Mouse (Mus musculus): ENCODE measurements around the gene Cgn.

DNA sequence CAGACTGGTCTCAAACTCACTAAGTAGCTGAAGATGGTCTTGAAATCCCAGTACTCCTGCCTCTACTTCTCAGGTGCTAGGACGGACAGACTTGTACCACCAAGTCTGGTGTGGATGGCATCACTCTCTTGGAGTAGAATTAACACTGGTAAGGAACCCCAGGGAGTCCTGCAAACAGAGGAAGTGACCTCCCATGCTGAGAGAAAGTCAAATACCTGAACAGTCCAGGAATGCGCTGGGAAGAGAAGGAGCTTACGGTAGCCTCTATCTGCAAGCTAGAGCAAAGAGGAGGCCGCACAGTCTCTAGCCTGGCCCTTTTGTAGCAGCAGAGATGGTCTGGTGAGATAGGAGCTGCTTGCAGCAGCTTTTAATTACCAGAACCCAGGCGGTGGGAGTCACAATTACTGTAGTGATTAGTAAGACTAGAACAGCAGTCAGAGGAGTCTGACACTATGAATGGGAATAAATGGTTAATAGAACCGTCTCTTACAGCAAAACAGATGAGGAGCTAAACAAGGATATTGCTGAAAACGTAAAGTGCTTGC, 9.4 kb upstream of the Cgn start:
- TF ChIP-seq POLR2A (IDR thresholded peaks at IDR 0.05; ENCODE audit: borderline replicate concordance, extremely low read depth, insufficient read depth, insufficient read length, poor library complexity, severe bottlenecking) (no peak), CTCF (IDR thresholded peaks at IDR 0.05; ENCODE audit: borderline replicate concordance, extremely low read depth, insufficient read depth, insufficient read length) (no peak)
